Mouse (Mus musculus) testis, adult 2 months (tissue): ENCODE measurements at regions not wholly inside any gene's neighbourhood (a gene's known extent, or its start where the extent isn't known, plus 50 kb on each side); places are given as distances from the start of the nearest gene placed in this dataset.
"Not testable (repeated sequence)": the region's sequence is repeated elsewhere in the genome, so short reads cannot be mapped to it uniquely, and the experiment has no call there.

Experiments used
- H3K27ac ChIP-seq: fragments of 200-500 bp; 2 replicates; pipeline ENCODE4 v1.5.1; 2012; ENCODE audit warnings: low read depth, low read length; ENCODE audit not compliant: control insufficient read depth, insufficient read depth
- H3K27me3 ChIP-seq: fragments of 200-500 bp; 2 replicates; pipeline ENCODE4 v1.6.1; 2012; ENCODE audit warnings: mild to moderate bottlenecking, low read length, moderate library complexity; ENCODE audit not compliant: control insufficient read depth, insufficient read depth
- H3K36me3 ChIP-seq: fragments of 200-500 bp; 2 replicates; pipeline ENCODE4 v1.6.1; 2012; ENCODE audit warnings: mild to moderate bottlenecking, low read length; ENCODE audit not compliant: control insufficient read depth, insufficient read depth
- H3K4me1 ChIP-seq: fragments of 200-500 bp; 2 replicates; pipeline ENCODE4 v1.6.1; 2012; ENCODE audit warnings: low read length; ENCODE audit not compliant: control insufficient read depth, insufficient read depth
- H3K4me3 ChIP-seq: fragments of 200-500 bp; 2 replicates; pipeline ENCODE4 v1.5.1; 2012; ENCODE audit warnings: low read depth, mild to moderate bottlenecking, low read length, moderate library complexity, mixed read lengths; ENCODE audit not compliant: control insufficient read depth
- CTCF ChIP-seq: fragments of 200-500 bp; IDR thresholded peaks from 2 replicates; pipeline ENCODE4 v1.5.1; 2012; ENCODE audit warnings: low read depth, mild to moderate bottlenecking, inconsistent platforms, low read length, moderate library complexity; ENCODE audit not compliant: control insufficient read depth, insufficient read depth, insufficient replicate concordance
- POLR2A ChIP-seq: fragments of 200-500 bp; IDR thresholded peaks from 2 replicates; pipeline ENCODE4 v1.6.1; 2012; ENCODE audit warnings: low read depth, mild to moderate bottlenecking, inconsistent platforms, low read length, moderate library complexity; ENCODE audit not compliant: control insufficient read depth

DNA sequence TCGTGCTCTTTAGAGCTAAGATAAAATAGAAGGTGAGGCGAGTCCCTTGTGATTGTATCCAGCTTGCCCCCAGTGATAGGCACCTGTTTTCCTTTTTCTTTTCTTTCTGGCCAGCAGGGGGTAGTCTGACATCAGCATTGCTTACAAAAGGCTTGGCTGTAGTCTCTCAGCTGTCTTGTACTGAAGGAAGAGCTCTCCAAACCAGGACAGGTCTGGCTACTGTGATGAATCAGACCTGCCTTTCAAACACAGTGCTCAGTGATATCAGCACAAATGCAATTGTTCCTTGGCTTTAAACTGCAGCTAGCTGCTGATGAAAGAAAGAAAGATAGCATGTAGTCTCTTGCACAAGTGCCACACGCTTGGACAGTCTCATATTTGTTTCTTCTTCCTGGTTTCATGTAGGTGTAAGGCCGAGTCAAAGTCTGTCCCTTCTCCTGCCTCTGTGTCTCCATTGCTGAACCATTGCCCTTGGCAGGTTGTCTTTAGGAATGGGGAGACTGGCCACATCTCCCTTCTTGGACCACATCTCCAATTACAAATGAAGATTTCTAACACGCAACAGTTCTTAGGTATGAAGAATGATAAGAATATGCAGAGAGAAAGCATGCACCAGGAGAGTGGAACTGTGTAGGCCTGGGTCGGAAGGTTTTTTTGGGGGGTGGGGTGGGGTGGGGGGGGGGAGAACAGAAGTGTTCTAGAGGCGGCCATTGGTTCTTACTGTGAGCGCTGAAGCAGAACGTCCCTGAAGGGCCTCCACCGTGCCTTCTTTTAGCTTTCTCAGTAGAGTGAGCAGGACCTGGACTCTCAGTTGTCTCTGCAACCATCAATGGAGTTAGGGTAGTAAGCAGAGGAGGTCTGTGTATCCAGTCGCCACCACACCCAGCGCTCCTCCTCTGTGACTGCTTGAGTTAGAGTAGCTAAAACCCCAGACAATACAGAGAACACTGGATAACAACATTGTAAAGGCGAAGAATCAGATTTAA, 200.9 kb downstream of the Faxc start:
- Histone ChIP-seq H3K4me1 (no peaks in the 10 kb centered on the region), H3K27me3 (no peaks in the 10 kb centered on the region), H3K4me3 (no peak overlapping the region), H3K36me3 (no peaks in the 10 kb centered on the region), H3K27ac (no peak overlapping the region)
- no peak for TF ChIP-seq POLR2A
- TF ChIP-seq CTCF: no peak

- H3K27ac ChIP-seq: no peak overlapping the region
- H3K4me3 ChIP-seq: no peak overlapping the region
- H3K36me3 ChIP-seq: no peaks in the 10 kb centered on the region
- TF ChIP-seq POLR2A: no peak
- no peak for TF ChIP-seq CTCF
- no peaks in the 10 kb centered on the region for H3K27me3 ChIP-seq
- H3K4me1 ChIP-seq: no peaks in the 10 kb centered on the region
Measured at GRCm38 (mm10) chr4:22133547-22134495, 202.7 kb downstream of the Faxc start.

DNA sequence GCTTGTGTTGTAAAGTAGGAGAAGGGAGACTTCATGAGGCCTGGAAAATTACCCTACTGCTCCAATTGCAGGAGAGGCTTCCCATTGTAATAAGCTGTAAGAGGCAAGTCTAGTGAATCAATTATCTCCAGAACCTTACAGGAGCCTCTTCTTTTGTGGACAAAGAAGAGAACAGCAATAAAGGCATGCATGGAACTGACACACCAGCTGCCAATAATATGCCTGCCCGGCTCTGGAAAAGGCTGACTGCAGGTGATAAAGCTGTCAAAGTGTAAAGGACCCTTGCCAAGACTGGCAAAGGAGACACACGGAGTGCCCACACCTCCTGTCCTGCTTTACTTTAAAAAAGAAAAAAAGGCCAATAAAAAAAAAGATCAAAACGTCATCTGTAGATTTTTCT, 209.0 kb downstream of the Faxc start:
- no peaks in the 10 kb centered on the region for H3K36me3 ChIP-seq
- H3K4me1 ChIP-seq: no peaks in the 10 kb centered on the region
- H3K4me3 ChIP-seq: no peak overlapping the region
- H3K27me3 ChIP-seq: no peaks in the 10 kb centered on the region
- no peak overlapping the region for H3K27ac ChIP-seq
- no peak for TF ChIP-seq CTCF
- TF ChIP-seq POLR2A: no peak

- Histone ChIP-seq H3K4me1 (no peaks in the 10 kb centered on the region), H3K27me3 (no peaks in the 10 kb centered on the region), H3K4me3 (no peak overlapping the region), H3K36me3 (no peaks in the 10 kb centered on the region), H3K27ac (no peak overlapping the region)
- no peak for TF ChIP-seq POLR2A
- TF ChIP-seq CTCF: no peak
Measured at GRCm38 (mm10) chr4:22143546-22143945, 212.4 kb downstream of the Faxc start.

DNA sequence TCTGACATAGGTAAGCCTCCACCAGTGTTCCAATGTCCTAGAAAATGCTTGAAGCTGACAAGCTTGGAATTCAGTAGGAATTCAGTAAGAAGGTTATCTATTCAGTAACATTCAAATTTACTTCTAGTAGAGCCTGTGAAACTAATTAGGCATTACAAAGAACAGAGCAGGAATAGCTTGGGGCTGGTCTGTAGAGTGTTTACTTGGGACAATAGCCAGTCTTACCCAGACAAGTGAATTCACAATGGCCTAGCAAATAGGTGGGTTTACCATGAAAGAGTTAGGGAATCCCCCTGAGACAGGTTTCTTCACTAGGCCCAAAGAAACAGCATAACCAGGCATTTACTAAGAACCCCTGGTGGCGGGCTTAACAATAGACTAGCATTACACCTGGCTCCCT, 212.5 kb upstream of the Fbxl4 start:
- H3K36me3 ChIP-seq, H3K27me3 ChIP-seq, H3K4me3 ChIP-seq, H3K27ac ChIP-seq, H3K4me1 ChIP-seq: not testable (repeated sequence)

GRCm38 (mm10) chr4:22146648-22147409, 210.5 kb upstream of the Fbxl4 start:
- no peaks in the 10 kb centered on the region for H3K36me3 ChIP-seq
- no peak for TF ChIP-seq POLR2A
- no peak for TF ChIP-seq CTCF

More at GRCm38 (mm10) chr4:22146648-22147409, 210.5 kb upstream of the Fbxl4 start:
- Histone ChIP-seq H3K4me1 (no peaks in the 10 kb centered on the region), H3K4me3 (no peak overlapping the region), H3K27ac (no peak overlapping the region), H3K27me3 (no peaks in the 10 kb centered on the region)
